Comparison of ENCODE assay signal across 8 mouse cellular contexts in genomic region chr11:100646265-100646664, GRCm38 (mm10). TPM values are rescaled to one million over a fixed set of nuclear protein-coding genes. Genes with fewer than 3 reads are reported as not detected.
A peak's percentile ranks its signal among the peaks of the same experiment; 100 is the strongest.
DNase-seq lines count a peak whose midpoint lies in the region; ATAC-seq and TF ChIP-seq lines count a peak whose summit lies in the region.

No protein-coding gene starts in this region.

- H3K36me3 ChIP-seq in kidney, postnatal 0 days (ENCODE audit: insufficient read depth, low read length), result no peaks in the 10 kb centered on the region
- no peaks in the 10 kb centered on the region for H3K36me3 ChIP-seq in kidney, embryonic 15.5 days
- no peaks in the 10 kb centered on the region for H3K36me3 ChIP-seq in limb, embryonic 11.5 days (ENCODE audit: control insufficient read depth, insufficient read depth, low read length)

- H3K27ac ChIP-seq in kidney, postnatal 0 days, result no peak overlapping the region
- no peak overlapping the region for H3K27ac ChIP-seq in kidney, embryonic 15.5 days
- no peak overlapping the region for H3K27ac ChIP-seq in bone marrow macrophage, adult 2 months (ENCODE audit: insufficient read depth, low read depth, low read length)
- H3K27ac ChIP-seq in limb, embryonic 11.5 days (replicated peaks; ENCODE audit: low read depth, low read length), result no peak overlapping the region

- no peaks in the 10 kb centered on the region for H3K27me3 ChIP-seq in kidney, postnatal 0 days (ENCODE audit: insufficient read depth, low read length)
- peaks cover 32% of the 10 kb centered on the region for H3K27me3 ChIP-seq in kidney, embryonic 15.5 days
- peaks cover 15% of the 10 kb centered on the region for H3K27me3 ChIP-seq in limb, embryonic 11.5 days (ENCODE audit: control insufficient read depth, insufficient read depth, low read length)

- 14% methylated on average over 1 of the region's 1 CpGs for WGBS in kidney, postnatal 0 days
- WGBS in kidney, embryonic 15.5 days, result 0% methylated on average over 1 of the region's 1 CpGs
- WGBS in limb, embryonic 11.5 days, result 0% methylated on average over 1 of the region's 1 CpGs

- no peak overlapping the region for H3K4me3 ChIP-seq in kidney, postnatal 0 days (replicated peaks; ENCODE audit: low read depth, low read length)
- no peak overlapping the region for H3K4me3 ChIP-seq in kidney, embryonic 15.5 days (replicated peaks)
- H3K4me3 ChIP-seq in bone marrow macrophage, adult 2 months (ENCODE audit: insufficient read depth, low read length), result no peak overlapping the region
- H3K4me3 ChIP-seq in limb, embryonic 11.5 days (ENCODE audit: low read depth, low read length), result no peak overlapping the region

- no peak overlapping the region for H3K9ac ChIP-seq in kidney, postnatal 0 days (ENCODE audit: low read depth, low read length)
- H3K9ac ChIP-seq in kidney, embryonic 15.5 days, result no peak overlapping the region
- H3K9ac ChIP-seq in limb, embryonic 11.5 days (ENCODE audit: low read length), result no peak overlapping the region

- 0 out of 2 replicates have a peak, but pooled peaks cover 4% of the 10 kb centered on the region for H3K4me1 ChIP-seq in kidney, postnatal 0 days (replicated peaks; ENCODE audit: insufficient read depth, low read length)
- H3K4me1 ChIP-seq in kidney, embryonic 15.5 days, result peaks cover 9% of the 10 kb centered on the region; the same call in 1 of the 2 replicates
- H3K4me1 ChIP-seq in bone marrow macrophage, adult 2 months (ENCODE audit: control insufficient read depth, insufficient read depth, low read length), result no peaks in the 10 kb centered on the region
- H3K4me1 ChIP-seq in limb, embryonic 11.5 days (ENCODE audit: control insufficient read depth, insufficient read depth, low read length), result no peaks in the 10 kb centered on the region

- no peak for ATAC-seq in CD4-positive, CD25-positive, alpha-beta regulatory T cell, adult 4 months
- ATAC-seq in kidney, postnatal 0 days (replicated peaks; ENCODE audit: low FRiP score, low read depth), result no peak
- no peak for ATAC-seq in kidney, embryonic 15.5 days (replicated peaks; ENCODE audit: low FRiP score)
- no peak for ATAC-seq in limb, embryonic 11.5 days (ENCODE audit: insufficient number of reproducible peaks, low FRiP score, low TSS enrichment, low read depth)

- DNase-seq in CD4-positive, CD25-positive, alpha-beta regulatory T cell, adult 2 months (ENCODE audit: low read depth, low spot score), result peak; percentile 73
- DNase-seq in kidney, postnatal 0 days (ENCODE audit: low spot score), result peak; percentile 58
- DNase-seq in limb, embryonic 11.5 days (ENCODE audit: low spot score), result peak; percentile 78
- DNase-seq in spleen, postnatal 4 days (ENCODE audit: low spot score in 2 of 2), result peak; percentile 55 to 84
- DNase-seq in cerebellum, adult 11-12 months, result no peak

- peak; percentile 77 for TF ChIP-seq CTCF in kidney, postnatal 0 days (IDR thresholded peaks at IDR 0.05; ENCODE audit: low read depth)
- peak; percentile 66 for TF ChIP-seq CTCF in bone marrow macrophage, adult 2 months (IDR thresholded peaks at IDR 0.05; ENCODE audit: low read depth, low read length)

- H3K4me2 ChIP-seq in kidney, postnatal 0 days (ENCODE audit: low read length), result no peak overlapping the region
- no peak overlapping the region for H3K4me2 ChIP-seq in kidney, embryonic 15.5 days
- H3K4me2 ChIP-seq in limb, embryonic 11.5 days (ENCODE audit: low read depth, severe bottlenecking), result no peak overlapping the region

- TF ChIP-seq POLR2A in bone marrow macrophage, adult 2 months (IDR thresholded peaks at IDR 0.05; ENCODE audit: borderline replicate concordance, low read depth, low read length), result no peak

- H3K9me3 ChIP-seq in kidney, postnatal 0 days (replicated peaks; ENCODE audit: low read length), result no peaks in the 10 kb centered on the region
- no peaks in the 10 kb centered on the region for H3K9me3 ChIP-seq in kidney, embryonic 15.5 days (replicated peaks)
- H3K9me3 ChIP-seq in limb, embryonic 11.5 days (ENCODE audit: control insufficient read depth, low read length), result no peaks in the 10 kb centered on the region

RNA-seq across cellular contexts. Expression of gene Dnajc7, which starts 26.3 kb away (rescaled TPM):
- 100 to 1,000 TPM; 426 to 510 TPM for polyA plus RNA-seq in CD4-positive, CD25-positive, alpha-beta regulatory T cell, adult 4 months (2017; shearing (Covaris generic))
- 142 and 151 TPM in 2 replicates for polyA plus RNA-seq in kidney, postnatal 0 days (2015; fragmentation: Nextera tagmentation; extraction: Ambion mirVana)
- 238 and 241 TPM in 2 replicates for polyA plus RNA-seq in kidney, embryonic 15.5 days (2015; fragmentation: Nextera tagmentation; extraction: Ambion mirVana)
- polyA plus RNA-seq in bone marrow macrophage, adult 2 months (2012; ENCODE audit: insufficient read depth, insufficient read length, missing spikeins), result 324 and 349 TPM in 2 replicates
- polyA plus RNA-seq in limb, embryonic 11.5 days (2014; fragmentation: Nextera tagmentation; extraction: Ambion mirVana), result 69.9 and 98.4 TPM in 2 replicates

RNA-seq across cellular contexts. Expression of gene Nkiras2, which starts 27.2 kb away (rescaled TPM):
- 10 to 100 TPM; 27.1 to 30.3 TPM for polyA plus RNA-seq in CD4-positive, CD25-positive, alpha-beta regulatory T cell, adult 4 months (2017; shearing (Covaris generic))
- 52.6 and 54.0 TPM in 2 replicates for polyA plus RNA-seq in kidney, postnatal 0 days (2015; fragmentation: Nextera tagmentation; extraction: Ambion mirVana)
- polyA plus RNA-seq in kidney, embryonic 15.5 days (2015; fragmentation: Nextera tagmentation; extraction: Ambion mirVana), result 59.7 and 63.5 TPM in 2 replicates
- 46.6 and 52.5 TPM in 2 replicates for polyA plus RNA-seq in bone marrow macrophage, adult 2 months (2012; ENCODE audit: insufficient read depth, insufficient read length, missing spikeins)
- polyA plus RNA-seq in limb, embryonic 11.5 days (2014; fragmentation: Nextera tagmentation; extraction: Ambion mirVana), result 80.9 and 90.2 TPM in 2 replicates

RNA-seq across cellular contexts. Expression of gene Zfp385c, which starts 46.0 kb away (rescaled TPM):
- under 1 TPM in 1 of 2 experiments, not detected in 1; 0.23 TPM for polyA plus RNA-seq in CD4-positive, CD25-positive, alpha-beta regulatory T cell, adult 4 months (2017; shearing (Covaris generic))
- 1.6 and 2.5 TPM in 2 replicates for polyA plus RNA-seq in kidney, postnatal 0 days (2015; fragmentation: Nextera tagmentation; extraction: Ambion mirVana)
- polyA plus RNA-seq in kidney, embryonic 15.5 days (2015; fragmentation: Nextera tagmentation; extraction: Ambion mirVana), result 0.27 and 0.40 TPM in 2 replicates
- polyA plus RNA-seq in bone marrow macrophage, adult 2 months (2012; ENCODE audit: insufficient read depth, insufficient read length, missing spikeins), result not detected in 2 replicates
- polyA plus RNA-seq in limb, embryonic 11.5 days (2014; fragmentation: Nextera tagmentation; extraction: Ambion mirVana), result 0.19 and 0.57 TPM in 2 replicates

RNA-seq across cellular contexts. Expression of gene Dhx58, which starts 57.8 kb away (rescaled TPM):
- 10 to 100 TPM; 31.6 to 60.3 TPM for polyA plus RNA-seq in CD4-positive, CD25-positive, alpha-beta regulatory T cell, adult 4 months (2017; shearing (Covaris generic))
- polyA plus RNA-seq in kidney, postnatal 0 days (2015; fragmentation: Nextera tagmentation; extraction: Ambion mirVana), result 3.3 and 3.7 TPM in 2 replicates
- 2.8 and 3.6 TPM in 2 replicates for polyA plus RNA-seq in kidney, embryonic 15.5 days (2015; fragmentation: Nextera tagmentation; extraction: Ambion mirVana)
- polyA plus RNA-seq in bone marrow macrophage, adult 2 months (2012; ENCODE audit: insufficient read depth, insufficient read length, missing spikeins), result 58.8 and 58.9 TPM in 2 replicates
- polyA plus RNA-seq in limb, embryonic 11.5 days (2014; fragmentation: Nextera tagmentation; extraction: Ambion mirVana), result 2.0 and 2.8 TPM in 2 replicates
